Mouse (Mus musculus): ENCODE measurements around the gene Neurl3.

Gene Neurl3

DNA sequence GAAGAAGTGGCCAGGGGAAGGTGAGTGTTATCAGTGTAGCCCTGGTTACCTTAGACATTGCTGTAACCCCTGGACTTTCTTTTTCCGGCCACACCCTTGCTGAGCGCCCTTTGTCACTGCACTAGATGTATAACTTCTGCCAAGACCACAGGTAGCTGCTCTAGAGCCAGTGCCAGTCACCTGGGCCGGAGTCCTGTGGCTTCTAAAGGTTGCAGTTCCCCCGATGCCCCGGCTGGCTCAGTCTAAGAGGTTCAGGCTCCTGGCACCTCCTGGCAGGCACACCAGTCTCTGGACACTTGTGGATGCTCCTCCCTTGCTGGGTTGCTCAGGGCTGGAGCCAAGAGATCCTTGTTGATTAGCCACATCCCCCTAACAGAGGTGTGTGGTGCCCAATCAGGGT is at the start of gene Neurl3:
TSS of gene Neurl3 (minus strand) at position 225 of the 400 bp plus-strand sequence.
- DNase-seq (ENCODE audit: inconsistent ontology term): no peak

- peak; percentile 85 for DNase-seq (ENCODE audit: inconsistent ontology term)
Measured at GRCm38 (mm10) chr1:36323746-36324448, 49.4 kb upstream of the Neurl3 start.

DNA sequence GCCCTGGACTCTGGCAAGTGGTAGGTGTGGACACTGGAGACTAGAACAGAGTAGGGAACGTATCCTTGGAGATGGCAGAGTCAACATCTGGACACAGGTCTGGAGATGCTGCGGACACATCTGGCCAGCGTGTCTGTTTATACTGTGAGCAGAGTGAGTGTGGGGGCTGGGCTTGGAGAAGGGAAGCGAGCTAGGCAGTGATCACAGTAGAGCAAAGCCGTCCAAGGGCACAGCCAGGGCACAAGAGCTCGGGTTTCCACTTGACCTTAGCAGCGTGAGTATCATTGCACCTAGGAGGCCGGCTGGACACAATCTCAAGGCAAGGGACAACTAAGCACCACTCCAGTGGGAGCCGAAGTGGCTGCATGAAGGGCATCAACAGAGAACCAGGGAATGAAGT is 48.6 kb upstream of the Neurl3 start:
- DNase-seq (ENCODE audit: inconsistent ontology term): no peak

GRCm38 (mm10) chr1:36321829-36322573 is 47.5 kb upstream of the Neurl3 start:
- DNase-seq (ENCODE audit: inconsistent ontology term): peak; percentile 76

DNA sequence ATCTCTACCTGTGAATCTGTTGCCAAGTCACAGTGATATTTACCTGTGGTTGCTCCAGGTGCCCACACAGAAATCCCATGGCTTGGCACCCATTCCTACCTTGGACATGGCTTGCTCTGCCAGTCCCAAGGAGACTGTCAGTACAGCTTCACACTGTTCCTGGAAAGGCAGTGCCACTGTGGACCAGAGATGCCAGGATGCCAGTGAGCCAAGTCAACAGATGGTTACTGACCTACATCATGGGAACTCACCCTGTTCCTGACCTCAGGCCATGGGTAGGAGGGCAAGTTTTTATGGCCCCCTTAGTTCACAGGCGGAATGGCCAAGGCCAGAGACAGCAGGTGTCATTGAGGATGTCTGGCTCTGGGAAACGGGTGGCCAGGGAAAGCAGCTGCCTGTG is 46.7 kb upstream of the Neurl3 start:
- no peak for DNase-seq (ENCODE audit: inconsistent ontology term)

GRCm38 (mm10) chr1:36315776-36316100 is 41.3 kb upstream of the Neurl3 start:
- no peak for DNase-seq (ENCODE audit: inconsistent ontology term)

DNA sequence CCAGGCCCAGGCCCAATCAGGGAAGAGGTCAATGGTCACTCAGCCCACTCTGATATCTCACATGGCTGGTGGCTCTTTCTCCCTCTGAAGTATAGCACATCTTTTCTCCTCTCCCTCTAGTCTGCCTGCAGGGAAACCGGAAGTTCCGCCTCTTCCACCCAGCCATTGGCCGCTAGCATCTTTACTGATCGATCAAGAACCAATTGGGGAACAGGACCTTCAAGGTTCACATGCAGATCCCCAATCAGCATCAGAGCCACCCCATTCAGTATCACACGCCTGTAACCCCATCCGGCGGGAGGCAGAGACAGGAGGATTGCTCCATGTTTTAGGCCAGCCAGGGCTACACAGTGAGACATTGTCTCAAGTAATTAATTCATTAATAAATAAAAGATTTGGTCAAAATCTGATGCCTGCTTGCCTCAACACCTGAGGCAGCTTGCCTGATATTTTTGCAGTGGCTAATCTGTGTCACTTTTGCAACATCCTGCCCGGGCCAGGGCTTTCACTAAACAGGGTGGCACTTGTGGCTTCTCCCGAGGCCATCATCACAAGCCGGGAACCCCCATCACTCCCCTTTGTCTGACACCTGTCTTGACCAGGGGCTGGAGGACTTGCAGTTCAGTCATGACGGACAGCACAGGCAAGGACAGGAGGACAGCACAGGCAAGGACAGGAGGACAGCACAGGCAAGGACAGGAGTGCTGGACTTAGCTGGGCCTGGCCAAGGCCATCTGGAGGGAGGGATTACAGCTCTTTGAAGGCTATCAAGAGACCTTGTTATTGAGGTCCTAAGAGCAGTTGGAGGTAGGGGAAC is 40.7 kb upstream of the Neurl3 start:
- DNase-seq (ENCODE audit: inconsistent ontology term): no peak

GRCm38 (mm10) chr1:36309498-36309901 is 35.0 kb upstream of the Neurl3 start:
- DNase-seq (ENCODE audit: inconsistent ontology term): peak; percentile 95

- no peak for DNase-seq (ENCODE audit: inconsistent ontology term)
Measured at GRCm38 (mm10) chr1:36308966-36309475, 34.5 kb upstream of the Neurl3 start.

DNA sequence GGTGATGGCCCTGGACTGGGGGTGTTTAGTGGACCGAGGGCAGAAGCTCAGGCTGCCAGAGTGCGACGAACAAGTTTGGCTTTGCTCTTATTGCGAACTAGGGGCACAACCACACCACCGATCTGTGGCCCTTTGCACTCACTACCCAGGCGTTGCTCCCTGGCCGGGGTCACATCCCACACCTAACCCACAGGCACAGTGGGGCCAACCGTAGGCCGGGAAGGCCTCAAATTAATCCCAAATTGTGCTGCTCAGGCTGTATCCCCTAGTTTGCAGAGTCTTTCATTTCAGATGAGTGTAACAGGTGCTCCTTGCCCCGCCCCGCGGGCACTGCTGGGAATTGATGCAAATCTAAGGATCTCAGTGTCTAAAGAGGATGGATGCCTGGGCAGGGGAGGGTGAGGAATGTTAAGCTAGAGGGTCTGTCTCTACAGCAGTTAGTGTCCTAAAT is 34.0 kb upstream of the Neurl3 start:
- DNase-seq (ENCODE audit: inconsistent ontology term): peak; percentile 51

DNA sequence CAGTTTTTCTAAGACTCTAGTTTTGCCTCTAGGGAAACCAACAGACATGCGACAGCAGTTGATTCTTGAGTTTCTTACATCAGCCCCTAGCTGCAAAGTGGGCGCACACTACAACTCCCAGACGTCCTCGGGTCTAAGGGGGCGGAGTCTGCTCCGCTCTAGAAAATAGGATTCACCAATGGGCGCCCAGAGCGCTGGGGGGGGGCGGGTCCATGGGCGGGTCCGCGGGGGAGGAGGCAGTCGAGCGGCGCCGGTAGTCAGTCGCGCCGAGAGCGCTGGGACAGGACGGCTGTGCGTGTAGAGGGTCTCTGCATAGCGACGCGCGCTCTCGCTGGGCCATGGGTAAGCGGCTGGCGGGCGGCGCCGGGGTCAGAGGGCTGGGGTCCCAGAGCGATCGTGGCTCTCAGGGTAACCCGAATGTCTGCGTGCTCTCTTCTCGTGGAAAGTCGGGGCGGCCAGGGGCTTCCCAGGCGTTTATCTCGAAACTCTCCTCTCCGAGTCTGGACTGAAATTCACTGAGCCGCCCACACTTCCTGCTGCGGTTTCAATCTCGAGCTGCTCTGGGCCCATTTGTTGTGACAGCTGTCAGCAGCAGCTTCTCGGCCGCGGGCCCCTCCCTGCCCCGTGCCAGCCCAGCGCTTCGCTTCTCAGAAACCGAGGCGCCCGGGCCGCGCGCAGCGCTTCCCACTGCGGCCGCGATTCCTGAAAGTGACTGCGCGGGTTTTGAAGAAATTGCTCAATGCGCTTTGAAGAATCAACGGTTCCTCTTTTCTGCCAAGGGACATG is 33.2 kb upstream of the Neurl3 start, which contains the start of gene Arid5a:
TSS of gene Arid5a (plus strand) at position 239 of the 786 bp plus-strand sequence.
- peak; percentile 96 for DNase-seq (ENCODE audit: inconsistent ontology term)

DNA sequence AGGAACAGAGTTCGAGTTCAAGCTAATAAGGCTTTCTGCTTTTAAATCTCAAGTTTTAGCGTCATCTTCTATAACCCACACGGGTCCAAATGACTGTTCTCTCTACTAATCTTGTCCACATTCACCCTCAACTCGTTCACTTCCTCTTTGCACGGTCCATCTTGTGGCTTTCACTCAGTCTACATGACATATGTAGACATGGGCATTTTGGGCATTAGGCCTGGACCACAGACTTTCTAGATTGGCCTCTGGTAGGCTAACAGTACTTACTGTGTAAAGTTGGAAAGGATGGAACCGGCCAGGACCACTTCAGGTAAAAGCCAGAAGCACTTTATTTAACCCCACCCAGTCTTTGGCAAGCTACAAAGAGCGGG is 32.6 kb upstream of the Neurl3 start:
- no peak for DNase-seq (ENCODE audit: inconsistent ontology term)

DNA sequence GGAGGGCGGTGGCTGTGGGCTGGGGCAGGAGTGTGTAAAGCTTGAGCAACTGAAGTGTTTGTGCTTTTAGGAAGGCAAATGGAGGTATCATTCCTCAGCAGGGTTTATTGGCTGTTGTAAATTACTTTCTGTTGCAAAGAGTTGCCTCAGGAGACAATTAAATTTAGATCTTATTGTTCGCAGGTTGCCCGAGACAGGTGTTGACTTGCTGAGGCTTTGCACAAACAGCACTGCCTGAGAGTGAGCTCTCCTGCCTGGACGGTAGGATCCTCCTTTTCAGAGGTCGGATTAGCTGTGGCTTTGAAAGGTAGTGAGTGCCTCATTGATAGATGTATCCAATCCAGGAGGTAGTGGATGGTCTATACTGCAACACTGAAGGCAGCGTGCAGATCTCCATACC is 31.6 kb upstream of the Neurl3 start:
- DNase-seq (ENCODE audit: inconsistent ontology term): no peak

GRCm38 (mm10) chr1:36304764-36305163 is 30.3 kb upstream of the Neurl3 start:
- no peak for DNase-seq (ENCODE audit: inconsistent ontology term)

GRCm38 (mm10) chr1:36303381-36304320 is 29.2 kb upstream of the Neurl3 start:
- DNase-seq (ENCODE audit: inconsistent ontology term): peak; percentile 93

DNA sequence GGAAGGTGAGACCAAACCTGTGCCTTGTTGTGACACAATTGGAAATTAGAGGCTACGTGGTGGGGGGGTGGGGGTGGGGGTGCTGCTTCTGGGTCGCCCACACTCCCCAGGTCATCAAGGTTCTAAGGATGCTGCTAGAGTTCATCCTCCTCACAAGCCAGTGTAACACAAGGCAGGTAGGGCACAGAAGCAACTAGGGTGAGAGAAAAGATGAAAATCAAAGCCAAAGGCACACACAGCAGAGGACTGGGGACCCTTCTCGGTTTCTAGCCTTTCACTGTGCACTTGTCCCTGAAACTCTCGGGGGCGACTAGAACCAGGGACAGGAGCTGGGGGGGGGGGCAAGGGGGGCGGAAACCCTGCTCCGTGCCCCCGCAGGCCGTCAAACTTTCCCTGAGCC is 28.5 kb upstream of the Neurl3 start:
- no peak for DNase-seq (ENCODE audit: inconsistent ontology term)

GRCm38 (mm10) chr1:36302273-36302672 is 27.8 kb upstream of the Neurl3 start:
- DNase-seq (ENCODE audit: inconsistent ontology term): no peak

DNA sequence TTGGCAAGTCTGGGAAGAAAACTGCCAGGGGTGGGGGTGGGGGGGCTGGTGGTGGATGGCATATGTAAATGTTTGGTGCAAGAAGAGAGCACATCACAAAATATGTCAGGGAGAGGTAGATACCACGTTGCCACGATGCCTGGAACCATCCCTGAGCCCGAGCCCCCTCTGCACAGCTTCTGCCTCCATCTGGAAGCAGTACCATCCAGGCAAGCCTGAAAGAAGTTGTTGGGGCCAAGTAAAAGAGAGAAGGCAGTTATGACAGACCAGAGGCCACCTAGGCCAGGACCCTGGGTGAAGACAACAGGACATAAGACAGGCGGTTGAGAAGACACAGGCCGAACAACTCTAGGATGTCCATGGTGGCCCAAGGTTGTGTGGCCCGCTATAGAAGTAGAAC is 26.0 kb upstream of the Neurl3 start:
- no peak for DNase-seq (ENCODE audit: inconsistent ontology term)

DNA sequence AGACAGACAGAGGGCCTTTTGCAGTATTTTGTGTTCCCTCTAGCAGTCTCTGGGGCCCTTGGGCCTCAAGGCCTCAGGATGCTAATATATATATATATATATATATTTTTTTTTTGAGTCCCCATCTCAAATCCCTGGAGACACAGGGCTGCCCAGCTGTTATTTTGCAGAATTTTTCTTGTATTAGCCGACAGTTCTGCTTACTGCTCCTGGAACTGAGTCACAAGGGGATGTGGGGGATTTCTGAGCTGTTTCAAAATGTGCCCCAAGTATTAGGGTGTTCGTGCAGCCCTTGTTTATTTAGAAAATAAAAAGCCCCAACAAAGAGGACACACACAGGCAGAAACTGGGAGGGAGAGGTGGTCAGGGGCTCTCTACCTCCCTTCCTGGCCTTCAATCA is 25.2 kb upstream of the Neurl3 start:
- DNase-seq (ENCODE audit: inconsistent ontology term): no peak

DNA sequence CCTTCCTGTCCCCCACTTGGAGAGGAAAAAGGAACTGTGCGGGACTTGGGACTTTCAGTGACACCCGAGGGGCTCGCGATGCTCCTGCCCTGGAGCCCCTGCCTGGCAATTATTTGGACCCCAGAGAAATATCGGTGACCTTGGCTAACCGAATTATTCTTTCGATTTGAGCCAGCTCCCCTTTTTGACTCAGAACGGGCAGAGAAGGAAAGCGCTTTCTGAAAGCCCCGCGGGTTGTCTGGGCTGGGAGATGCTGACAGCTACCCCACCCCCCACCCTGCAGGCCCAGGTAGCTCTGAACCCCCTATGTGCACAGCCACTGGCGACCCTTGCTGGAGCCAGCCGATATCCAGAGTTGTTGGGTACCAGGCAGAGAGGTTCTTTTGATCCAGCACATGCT is 24.6 kb upstream of the Neurl3 start:
- no peak for DNase-seq (ENCODE audit: inconsistent ontology term)
